Mouse (Mus musculus) heart, postnatal 36 days (tissue): ENCODE data around the gene Ftsj3. TPM values are rescaled to one million over a fixed set of nuclear protein-coding genes. Genes with fewer than 3 reads are reported as not detected.

ENCODE experiments used
- DNase-seq, 2 experiments: peaks; one replicate each; pipeline ENCODE4 v3.0.0; 2021 to 2022
- intact Hi-C: fragments of 180-260 bp; cut with DNase I; formaldehyde crosslinking; loops from one replicate; pipeline ENCODE4 v1.15.1; 2025
- total RNA-seq, 2 experiments: library from RNA; stranded (reverse); gene quantifications; 2 replicates each; pipeline ENCODE4 v1.2.3; 2021

Ftsj3 gene
- total RNA-seq: 10 to 100 TPM; 21.1 to 23.0 TPM

DNA sequence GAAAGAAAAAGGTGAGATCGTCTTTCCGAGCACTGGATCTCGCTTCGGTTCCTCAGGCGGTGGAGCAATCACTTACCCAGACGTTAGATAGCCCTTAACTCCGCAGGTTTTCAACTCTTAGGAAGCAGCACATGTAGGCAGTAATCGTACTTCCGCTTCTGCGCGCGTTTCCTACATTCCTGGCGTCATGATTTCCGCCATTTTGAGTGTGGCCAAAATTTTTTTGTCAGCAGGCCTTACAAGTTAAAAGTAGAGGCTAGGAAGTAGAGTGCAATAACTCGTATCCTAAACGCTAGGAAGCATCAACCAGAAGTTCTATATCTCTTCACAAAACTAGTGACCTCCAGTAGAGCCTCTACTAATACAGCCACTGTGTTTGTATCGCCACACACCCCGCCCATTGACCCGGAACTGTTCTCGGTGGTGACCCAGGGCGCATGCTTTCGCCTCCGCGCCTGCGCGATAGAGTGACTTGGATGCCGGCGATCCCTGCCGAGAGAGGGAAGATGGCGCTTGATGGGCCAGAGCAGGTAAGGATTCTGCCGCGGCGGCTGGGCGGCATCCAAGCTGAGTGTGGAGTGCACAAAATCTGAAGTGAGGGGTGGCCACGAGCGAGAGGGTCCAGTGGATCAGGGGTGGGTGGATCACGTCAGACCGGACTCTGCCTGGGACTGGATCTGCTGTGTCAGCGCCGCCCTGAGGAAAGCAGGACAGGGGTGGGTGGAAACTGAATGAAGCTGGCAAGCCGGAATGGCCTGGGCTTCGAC lies at the start of gene Ftsj3, which contains the start of gene Psmc5:
Ftsj3 (minus strand) TSS at position 395 of the 767 bp plus-strand sequence.
Psmc5 (plus strand) TSS at position 470 of the 767 bp plus-strand sequence.
- DNase-seq: peak; percentile 99
- intact Hi-C loops: loop anchor here (1.0 kb wide), 1 partner anchor 16 kb away; the partner anchor contains the start of gene Smarcd2

DNA sequence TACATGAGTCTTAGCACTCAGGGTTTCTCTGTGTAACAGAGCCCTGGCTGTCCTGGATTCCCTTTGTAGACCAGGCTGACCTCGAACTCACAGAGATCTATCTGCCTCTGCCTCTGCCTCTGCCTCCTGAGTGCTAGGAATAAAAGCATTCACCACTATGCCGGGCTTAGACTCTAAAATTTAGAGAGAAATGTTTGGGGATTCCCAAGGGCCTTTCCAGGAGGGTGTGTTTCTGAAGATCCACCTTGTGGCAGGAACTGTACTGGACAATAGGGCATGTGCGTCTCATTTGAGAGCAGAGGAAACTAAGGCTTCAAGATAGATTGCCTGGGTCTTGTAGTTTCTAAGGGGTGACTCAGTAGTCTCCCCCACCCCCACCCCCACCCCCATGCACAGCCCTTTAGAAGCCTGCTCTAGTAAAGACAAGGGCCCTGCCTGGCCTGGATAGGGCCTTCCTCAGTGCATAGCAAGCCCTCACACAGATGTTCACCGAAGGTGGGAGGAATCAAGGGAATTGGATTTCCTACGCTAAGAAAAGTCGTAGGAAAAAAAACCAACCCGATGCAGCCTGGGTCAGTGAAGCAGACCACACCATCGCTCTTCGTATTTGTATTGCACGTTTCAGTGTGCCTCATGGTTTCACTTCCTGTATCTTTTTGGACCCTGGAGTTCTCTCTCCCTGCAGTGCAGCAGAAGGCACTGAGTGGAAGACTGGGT lies 49.6 kb upstream of the Ftsj3 start:
- intact Hi-C loops: no loop called here
- DNase-seq: no peak

DNA sequence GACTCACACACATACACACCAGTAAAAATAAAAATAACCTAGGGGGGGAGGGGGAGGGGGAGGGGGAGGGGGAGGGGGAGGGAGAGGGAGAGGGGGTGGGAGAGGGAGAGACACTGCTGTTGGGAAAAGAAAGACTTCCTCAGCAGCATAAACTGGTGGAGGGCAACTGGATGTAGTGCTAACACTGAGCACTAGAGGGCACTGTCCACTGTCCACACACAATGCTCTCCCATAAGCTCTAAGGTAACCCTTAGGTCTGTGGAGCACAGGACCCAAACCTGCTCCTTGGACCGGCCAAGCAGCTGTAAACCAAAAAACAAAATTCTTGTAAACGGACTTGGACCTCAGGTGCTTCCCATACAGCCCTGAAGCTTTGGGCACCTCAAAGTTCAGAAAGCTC lies 46.8 kb upstream of the Ftsj3 start:
- peak; percentile 66 to 79 for DNase-seq
- intact Hi-C loops: loop anchor here (1.0 to 2.0 kb wide), 3 partner anchors 23 to 90 kb away; no protein-coding TSS in a partner anchor

DNA sequence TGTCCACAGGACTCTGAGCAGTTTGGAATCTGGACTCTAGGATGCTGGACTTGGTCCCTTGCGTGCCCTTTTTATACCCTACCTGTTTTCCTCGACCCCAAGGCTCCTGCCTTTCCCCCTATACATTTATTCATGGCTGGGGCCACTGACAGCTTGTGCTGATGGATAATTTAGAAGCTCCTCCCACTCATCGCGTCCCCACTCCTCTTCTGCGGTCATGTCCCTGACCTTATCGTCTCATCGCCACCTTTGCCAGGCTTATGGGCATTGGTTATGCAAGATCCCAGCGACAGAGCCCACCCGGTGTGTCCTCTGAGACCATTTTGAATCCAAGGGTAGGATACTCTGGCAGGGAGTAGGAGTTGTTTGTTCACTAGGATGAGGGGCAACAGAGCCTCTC lies 45.9 kb upstream of the Ftsj3 start, which contains the start of gene Gh:
Gh (minus strand) TSS at position 101 of the 400 bp plus-strand sequence.
- intact Hi-C loops: loop anchor here (1.0 to 2.0 kb wide), 3 partner anchors 24 to 91 kb away; no protein-coding TSS in a partner anchor
- no peak for DNase-seq

DNA sequence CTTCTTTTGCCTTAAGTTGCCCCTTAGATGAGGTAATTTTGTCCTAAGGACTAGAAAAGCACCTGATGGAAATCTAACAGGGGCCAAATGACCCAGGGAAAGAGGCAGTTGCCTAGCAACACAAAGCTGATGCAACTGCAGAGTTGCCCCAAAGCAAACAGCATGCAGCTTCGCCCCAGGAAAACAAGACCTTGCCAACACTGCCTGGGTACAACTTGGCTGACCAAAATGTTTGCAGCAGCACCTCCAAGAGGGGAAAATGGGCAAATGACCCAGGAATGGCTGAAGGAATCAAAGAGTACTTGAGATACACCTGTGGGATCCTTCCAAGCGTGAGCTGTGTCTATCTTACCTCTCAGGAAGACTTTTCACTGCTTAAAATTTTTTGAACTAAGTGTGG lies 36.0 kb upstream of the Ftsj3 start:
- DNase-seq: no peak
- intact Hi-C loops: no loop called here

DNA sequence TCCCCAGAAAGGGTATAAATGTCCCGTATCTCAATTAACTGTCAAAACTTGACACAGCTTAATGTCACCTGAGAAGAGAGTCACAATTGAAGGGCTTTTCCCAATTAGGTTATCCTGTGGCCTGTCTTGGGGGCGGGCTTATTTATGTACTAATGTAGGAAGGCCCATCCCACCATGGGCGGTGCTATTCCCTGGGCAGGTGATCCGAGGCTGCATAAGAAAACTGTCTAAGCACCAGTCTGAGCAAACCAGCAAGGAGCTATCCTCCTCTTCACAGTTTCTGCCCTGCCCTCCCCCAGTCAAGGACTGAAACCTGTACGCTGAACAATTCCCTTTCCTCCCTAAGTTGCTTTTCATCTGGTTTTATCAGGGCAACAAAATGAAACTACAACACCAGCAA lies 34.5 kb upstream of the Ftsj3 start:
- intact Hi-C loops: no loop called here
- no peak for DNase-seq

DNA sequence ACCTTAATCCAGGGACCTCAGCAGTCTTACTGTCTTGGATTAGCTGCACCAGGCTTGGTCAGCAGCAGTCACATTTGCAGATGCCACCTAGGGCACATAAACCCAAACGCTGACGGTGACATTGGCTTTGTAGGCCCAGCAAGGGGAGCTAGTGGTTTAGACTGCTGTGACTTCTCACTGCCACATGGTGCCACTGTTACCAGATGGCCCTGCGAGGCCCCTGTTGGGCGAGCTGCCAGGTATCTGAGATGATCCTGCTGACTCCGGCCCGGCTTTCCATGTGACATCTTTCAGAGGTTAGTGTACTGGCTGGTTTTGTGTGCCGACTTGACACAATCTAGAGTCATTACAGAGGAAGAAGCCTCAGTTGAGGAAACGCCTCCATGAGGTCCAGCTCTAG lies 33.5 kb upstream of the Ftsj3 start:
- intact Hi-C loops: no loop called here
- DNase-seq: peak; percentile 48

DNA sequence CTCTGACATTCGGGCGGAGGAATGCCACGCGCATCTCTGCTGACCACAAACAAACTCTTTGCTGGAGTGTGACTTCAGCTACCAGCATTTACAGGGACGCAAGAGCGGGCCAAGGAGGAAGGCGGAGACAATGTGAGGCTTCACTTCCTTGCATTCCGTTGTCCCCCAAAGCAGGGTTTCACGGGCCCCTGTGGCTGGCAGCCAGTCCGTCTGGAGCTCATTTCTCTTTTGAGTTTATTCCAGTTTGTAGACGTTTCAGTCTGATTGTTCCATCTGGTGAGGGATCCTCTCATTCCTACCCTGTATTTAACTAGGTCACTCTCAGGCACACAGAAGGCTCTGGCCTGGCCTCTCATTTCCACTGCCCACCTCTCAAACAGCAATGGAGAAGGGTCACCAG lies 31.1 kb upstream of the Ftsj3 start:
- intact Hi-C loops: no loop called here
- no peak for DNase-seq

DNA sequence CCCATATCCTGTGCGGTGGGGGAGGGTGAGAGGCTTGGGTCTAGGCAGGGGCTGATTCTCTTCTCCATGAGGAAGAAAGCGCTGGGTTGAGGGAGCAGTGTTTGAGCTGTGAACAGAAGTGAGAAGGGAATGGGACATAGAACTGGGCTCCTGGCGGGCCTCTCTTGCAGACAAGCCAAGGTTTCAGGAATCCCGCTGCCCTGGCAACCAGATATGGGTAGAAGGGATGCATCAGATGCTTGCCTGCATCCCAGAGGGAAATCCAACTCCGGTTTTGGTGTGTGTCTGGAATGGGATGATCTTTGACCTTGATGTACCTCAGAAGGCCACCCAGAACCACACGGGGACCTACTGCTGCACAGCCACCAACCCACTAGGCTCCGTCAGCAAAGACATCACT lies 30.3 kb upstream of the Ftsj3 start:
- no peak for DNase-seq
- intact Hi-C loops: no loop called here

DNA sequence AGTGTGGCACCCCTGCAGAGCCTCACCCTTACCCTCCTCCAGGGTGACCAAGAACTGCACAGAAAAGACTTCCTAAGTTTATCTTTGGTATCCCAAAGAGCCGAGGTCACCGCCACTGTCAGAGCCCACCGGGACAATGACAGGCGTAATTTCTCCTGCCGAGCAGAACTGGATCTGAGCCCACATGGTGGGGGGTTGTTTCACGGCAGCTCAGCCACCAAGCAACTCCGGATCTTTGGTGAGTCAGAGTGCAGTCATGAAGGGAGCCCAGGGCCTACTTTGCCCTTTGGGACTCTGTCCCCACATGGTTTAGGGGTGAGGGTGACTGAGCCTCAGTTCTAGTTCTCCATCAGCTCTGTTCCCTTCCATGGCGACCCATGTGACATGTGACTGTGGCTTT lies 28.2 kb upstream of the Ftsj3 start:
- intact Hi-C loops: no loop called here

DNA sequence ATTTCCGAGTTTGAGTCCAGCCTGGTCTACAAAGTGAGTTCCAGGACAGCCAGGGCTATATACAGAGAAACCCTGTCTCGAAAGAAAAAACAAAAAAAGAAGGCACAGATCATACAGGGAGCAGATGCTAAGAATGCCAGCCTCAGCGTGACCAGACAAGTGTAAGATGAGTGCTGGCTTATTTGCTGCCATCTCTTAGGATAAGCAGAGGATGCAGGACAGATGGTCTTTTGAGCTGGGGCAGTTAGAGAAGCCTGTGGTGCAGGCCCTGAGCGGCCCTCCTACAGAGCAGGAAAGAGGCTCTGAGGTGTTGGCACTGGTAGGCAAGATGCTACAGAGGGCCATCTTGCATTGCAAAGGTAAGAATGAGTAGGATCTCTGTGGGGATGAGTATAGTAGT lies 27.5 kb upstream of the Ftsj3 start:
- no peak for DNase-seq
- intact Hi-C loops: no loop called here

More for the DNA sequence above, 28.2 kb upstream of the Ftsj3 start:
- no peak for DNase-seq

DNA sequence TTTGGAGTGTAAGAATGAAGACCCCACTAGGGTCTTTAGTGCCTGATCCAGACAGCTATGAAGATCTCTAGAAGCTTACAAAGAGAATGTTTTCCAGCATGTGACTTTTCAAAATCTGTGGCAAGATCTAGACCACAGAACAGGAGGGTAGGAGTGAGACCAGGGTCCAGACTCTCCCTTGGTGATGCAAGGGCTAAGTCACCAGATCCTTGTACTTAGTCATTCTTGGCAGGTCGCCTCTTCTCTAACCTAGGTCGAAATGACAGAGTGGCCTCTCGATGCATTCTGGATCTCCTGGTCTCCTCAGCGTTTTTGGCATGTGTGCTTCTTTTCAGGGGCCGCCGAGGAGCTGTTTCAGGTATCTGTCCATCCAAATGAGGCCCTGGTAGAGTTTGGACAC lies 26.6 kb upstream of the Ftsj3 start:
- DNase-seq: no peak
- intact Hi-C loops: no loop called here

DNA sequence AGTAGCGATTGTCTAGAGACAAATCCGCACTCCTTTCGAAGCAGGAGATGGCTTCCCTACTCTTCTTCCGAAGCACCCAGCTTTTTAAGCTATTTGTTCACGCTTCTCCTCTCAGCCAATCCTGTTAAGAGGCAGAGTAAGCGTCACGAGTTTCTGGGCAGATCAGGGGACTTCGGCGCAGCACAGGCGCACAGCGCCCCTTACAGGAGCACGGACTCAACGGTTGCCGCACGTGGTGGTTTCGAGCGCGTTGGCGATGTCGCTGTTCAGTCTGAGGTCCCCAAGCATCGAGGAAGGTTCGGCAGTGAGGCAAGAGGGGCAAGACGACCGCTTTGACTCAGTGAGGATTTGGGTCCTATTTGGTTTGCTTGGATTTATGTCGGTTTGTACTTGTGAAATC lies 20.6 kb upstream of the Ftsj3 start, which contains the start of gene Tcam1:
Tcam1 (plus strand) TSS at position 219 of the 400 bp plus-strand sequence.
- DNase-seq: peak; percentile 92 to 98
- intact Hi-C loops: loop anchor here (10.0 kb wide), 1 partner anchor 338 kb away; the partner anchor contains the start of gene Tex2

DNA sequence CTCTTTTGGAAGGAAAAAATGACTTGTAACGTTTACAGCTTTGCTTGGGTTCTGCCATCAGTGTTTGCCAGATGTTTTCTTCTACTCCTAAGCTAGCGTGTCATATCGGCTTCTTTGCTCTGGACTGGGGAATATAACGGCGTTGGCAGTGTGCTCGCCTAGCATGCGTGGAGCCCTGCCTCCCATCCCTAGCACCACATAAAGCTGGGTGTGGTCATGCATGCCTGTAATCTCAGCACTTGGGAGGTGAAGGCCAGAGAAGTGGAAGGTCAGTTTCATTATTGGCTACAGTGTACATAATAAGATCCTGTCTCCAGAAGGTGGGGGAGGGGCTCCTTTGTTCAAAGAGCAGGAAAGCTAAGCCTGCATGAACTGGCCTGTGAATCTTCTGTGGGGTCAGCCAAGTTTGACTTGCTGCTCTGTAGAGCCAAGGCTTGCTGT lies 19.1 kb upstream of the Ftsj3 start:
- no peak for DNase-seq
- intact Hi-C loops: loop anchor here (10.0 kb wide), 1 partner anchor 340 kb away; the partner anchor contains the start of gene Tex2

DNA sequence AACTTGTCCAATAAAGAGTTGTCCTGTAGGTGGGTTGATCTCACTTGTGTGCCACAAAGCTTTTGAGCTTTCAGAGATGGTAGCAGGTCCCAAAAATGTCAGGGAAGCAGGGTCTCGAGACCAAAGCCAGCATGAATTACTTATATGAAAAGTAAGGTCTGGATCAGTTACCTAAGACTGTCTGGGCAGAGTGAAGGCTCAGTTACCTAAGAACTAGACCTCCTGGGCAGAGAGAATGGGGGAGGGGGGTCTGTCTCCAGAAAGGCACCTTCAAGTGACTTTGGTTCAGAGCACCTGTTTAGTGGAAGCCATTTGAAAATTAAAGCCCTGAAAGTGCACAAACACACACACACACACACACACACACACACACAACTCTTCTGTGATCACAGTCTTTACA lies 18.5 kb upstream of the Ftsj3 start:
- DNase-seq: no peak
- intact Hi-C loops: loop anchor here (10.0 kb wide), 1 partner anchor 340 kb away; the partner anchor contains the start of gene Tex2

DNA sequence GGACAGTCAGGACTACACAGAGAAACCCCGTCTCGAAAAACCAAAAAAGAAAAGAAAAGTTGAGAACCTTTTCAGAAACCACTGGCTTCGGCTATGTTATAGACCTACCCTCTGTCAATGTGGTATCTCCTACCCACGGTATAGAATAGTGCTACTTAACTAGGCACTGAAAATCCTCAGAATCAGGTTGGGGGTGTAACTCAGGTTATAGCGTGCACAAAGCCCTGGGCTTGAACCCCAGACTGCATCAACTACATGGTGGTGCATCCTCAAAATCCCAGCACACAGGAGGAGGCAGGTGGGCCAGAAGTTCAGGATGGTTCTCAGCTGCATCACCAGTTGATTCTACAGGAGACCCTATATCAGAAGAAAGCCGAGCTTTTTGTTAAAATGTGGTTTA lies 17.9 kb upstream of the Ftsj3 start:
- intact Hi-C loops: loop anchor here (2.0 to 10.0 kb wide), 2 partner anchors 57 to 341 kb away; partner anchors contain the start of genes Ccdc47, Ddx42 and Tex2
- no peak for DNase-seq

DNA sequence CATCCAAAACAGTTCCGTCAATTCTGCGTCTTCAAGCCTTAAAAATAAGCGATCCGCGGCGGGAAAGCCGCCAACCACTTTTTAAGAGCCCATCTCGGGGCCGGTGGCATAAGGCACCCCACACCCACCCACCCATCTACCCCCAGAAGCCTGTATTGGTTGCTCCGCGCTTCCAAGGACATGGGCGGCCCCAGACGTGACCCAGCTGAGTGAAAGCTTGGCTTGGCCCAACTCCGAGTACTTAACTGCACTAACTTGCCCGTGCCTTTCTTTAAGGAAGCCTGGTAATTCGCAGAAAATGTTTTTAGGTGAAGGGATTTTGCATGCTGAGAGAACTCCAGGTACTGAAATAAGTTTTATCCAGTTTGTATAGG lies 17.4 kb upstream of the Ftsj3 start:
- intact Hi-C loops: loop anchor here (2.0 to 10.0 kb wide), 2 partner anchors 56 to 342 kb away; partner anchors contain the start of genes Ccdc47, Ddx42 and Tex2

DNA sequence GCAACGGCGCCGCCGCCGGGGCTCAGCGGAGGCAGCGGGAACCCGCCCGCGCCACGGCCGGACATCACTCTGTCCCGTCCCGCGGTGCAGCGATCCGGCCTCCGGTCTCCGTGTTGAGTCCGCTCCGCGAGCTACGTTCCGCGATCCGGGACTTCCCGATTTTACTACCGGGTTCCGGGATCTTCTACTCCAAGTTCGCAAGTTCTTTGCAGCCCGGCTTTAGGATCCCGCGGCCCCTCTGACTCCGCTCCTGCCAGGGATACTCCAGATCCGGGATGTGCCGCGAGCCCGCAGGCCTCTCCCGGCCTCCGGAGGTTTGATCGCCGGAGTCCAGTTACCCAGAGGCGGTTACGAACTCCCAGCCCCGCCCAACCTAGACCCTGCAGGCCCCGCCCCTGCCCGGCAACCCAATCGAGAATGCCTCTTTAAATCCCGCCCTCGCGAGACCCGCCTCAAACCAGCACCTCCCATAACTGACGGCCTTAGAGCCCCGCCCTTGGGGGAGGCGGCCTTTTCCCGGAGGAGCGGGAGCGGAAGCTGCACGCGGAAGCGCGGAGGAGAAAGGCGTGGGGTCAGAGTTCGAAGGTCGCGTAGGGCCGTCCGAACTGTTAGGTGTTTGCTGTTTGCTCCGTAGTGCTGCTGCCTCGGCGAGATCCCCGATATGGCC lies 16.9 kb upstream of the Ftsj3 start, which contains the start of gene Smarcd2:
Smarcd2 (minus strand) TSS at position 329 of the 667 bp plus-strand sequence.
- intact Hi-C loops: loop anchor here (1.0 to 10.0 kb wide), 3 partner anchors 16 to 342 kb away; partner anchors contain the start of genes Ccdc47, Ddx42, Ftsj3 and Psmc5
- peak; percentile 99 for DNase-seq

More for the DNA sequence above, 17.4 kb upstream of the Ftsj3 start:
- DNase-seq: no peak

DNA sequence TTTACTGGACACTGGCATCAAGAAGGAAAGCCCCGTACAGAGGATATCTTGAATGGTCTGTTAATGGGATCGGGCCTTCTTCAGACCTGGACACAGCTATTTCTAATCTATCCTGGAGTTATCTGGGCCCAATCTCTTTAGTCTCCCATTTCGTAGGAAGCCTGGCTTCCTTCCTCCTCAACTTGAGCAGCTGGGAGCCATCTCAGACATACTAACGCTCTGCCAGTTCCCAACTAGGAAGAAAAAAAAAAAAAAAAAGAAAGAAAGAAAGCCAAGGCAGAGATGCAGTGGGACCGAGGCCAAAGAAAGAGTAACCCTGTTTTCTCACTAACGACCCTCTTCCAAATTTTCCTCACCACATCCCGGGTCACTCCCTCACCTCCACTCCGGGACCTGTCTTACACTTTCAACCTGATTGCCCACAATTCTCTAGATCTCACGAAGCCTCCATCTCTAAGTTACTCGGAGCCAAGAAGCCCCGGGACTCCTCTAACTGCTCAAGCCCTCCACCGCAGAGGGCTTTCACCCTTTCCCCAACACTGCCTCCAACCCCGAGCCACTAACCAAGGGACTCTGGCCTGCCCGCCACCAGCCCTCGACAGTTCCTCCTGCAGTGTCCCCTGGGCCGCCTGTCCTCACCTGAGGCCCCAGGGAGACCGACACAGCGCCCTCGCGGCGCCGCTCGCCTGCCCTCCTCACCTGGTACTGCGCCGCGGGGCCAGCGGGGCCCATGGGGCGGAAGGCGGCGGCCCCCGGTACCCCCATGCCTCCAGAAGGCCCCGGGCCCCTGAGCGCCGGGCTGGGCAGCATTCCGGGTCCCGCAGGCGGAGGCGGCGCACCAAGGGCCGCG lies 16.1 kb upstream of the Ftsj3 start:
- peak; percentile 44 to 56 for DNase-seq
- intact Hi-C loops: loop anchor here (1.0 to 10.0 kb wide), 3 partner anchors 16 to 343 kb away; partner anchors contain the start of genes Ccdc47, Ddx42, Ftsj3 and Psmc5
